Mouse (Mus musculus): ENCODE measurements around the gene Olfr1030. TPM values are rescaled to one million over a fixed set of nuclear protein-coding genes. Genes with fewer than 3 reads are reported as not detected.
A peak's percentile ranks its signal among the peaks of the same experiment; 100 is the strongest.
"Not testable (repeated sequence)": the region's sequence is repeated elsewhere in the genome, so short reads cannot be mapped to it uniquely, and the experiment has no call there.

Gene Olfr1030
- total RNA-seq (2021): not detected
- long read RNA-seq, experiment 1: 0 reads
- long read RNA-seq, experiment 2: 0 reads

DNA sequence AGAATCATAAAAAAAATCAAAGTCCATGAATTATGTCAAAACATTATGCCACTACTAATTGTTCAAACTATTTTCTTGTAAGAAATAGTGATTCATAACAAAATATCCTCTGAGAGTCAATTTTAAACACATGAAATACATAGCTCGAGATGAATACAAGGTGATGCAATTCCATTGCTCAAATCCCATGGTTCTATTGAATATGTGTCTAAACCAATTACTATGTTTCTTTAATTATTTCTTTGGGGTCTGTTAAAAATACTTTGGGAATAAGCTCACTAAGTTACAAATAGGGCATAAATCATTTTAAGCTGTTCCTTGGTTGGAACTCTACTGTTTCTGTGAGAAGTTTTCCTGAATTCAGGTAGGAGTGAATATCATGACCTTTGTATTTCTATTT, at the start of gene Olfr1030:
Gene Olfr1030 (plus strand): TSS at position 301 of the 400 bp plus-strand sequence.
- intact Hi-C loops (cut with DNase I): no loop called here
- no peak within 1 kb of the TSS for H3K4me3 ChIP-seq
- DNase-seq (ENCODE audit: extremely low spot score in 1 of 2, low spot score in 2 of 2): no peak
- no peak for TF ChIP-seq CTCF (IDR thresholded peaks at IDR 0.05)
- H3K27ac ChIP-seq: no peak within 1 kb of the TSS

DNA sequence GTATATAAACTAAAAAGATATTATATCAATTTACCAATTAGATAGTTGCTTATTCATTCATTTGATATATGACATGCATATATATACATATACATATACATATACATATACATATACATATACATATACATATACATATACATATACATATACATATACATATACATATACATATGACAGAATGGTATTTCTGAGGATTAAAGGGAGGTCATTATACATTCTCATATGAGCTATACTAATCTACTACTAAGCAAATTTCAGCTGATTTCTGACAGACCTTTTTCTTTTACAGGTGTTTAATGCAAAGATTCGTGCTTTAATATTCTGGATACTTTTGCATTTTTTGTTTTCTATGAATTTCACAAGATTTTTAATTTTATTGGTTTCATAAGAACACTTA, 28.9 kb upstream of the Olfr1030 start, which contains the start of gene Olfr1028:
Gene Olfr1028 (plus strand): TSS at position 301 of the 400 bp plus-strand sequence.
- no peak for TF ChIP-seq CTCF (IDR thresholded peaks at IDR 0.05)
- Histone ChIP-seq H3K4me3 (no peak within 1 kb of the TSS), H3K27ac (no peak within 1 kb of the TSS)
- intact Hi-C loops (cut with DNase I): no loop called here
- DNase-seq (ENCODE audit: extremely low spot score in 1 of 2, low spot score in 2 of 2): no peak

DNA sequence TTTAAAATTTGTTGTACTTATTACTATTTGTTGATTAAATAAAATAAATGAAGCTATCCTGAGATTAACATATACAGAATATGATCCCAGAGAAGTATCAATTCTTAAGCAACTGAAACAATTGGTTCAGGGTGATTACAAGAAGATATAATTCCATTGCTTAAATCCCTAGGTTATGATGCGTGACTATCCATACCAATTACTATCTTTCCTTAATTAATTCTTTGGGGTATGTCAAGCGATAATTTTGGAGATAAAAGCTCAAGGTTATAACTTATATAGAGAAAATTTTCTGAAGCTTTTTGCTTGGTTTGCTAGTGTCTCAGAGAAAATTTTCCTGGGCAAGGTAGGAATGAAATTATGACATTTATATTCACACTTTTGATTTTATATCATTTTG, 5.5 kb upstream of the Olfr1030 start, which contains the start of gene Olfr1029:
Gene Olfr1029 (plus strand): TSS at position 301 of the 400 bp plus-strand sequence.
- TF ChIP-seq CTCF (IDR thresholded peaks at IDR 0.05): no peak
- Histone ChIP-seq H3K27ac (no peak within 1 kb of the TSS), H3K4me3 (no peak within 1 kb of the TSS)
- intact Hi-C loops (cut with DNase I): no loop called here
- DNase-seq (ENCODE audit: extremely low spot score in 1 of 2, low spot score in 2 of 2): no peak

DNA sequence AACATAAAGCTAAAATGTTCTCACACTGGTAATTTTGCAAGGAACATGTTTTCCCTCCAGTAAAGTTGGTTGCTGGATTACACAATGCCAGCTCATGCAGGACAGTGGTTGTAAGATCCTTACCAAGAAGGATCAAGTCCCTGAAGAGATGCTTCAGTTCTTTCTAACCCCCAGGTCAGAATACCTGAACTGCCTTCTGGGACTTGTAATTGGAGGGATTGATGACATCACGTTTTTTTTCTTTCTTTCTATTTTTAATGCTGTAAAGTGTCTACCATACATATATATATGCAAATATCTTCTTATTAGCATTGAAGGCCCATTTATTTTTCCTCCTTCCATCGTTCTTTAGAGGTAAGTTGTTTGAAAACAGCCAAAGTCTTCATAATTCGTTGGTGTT, 10.9 kb downstream of the Olfr1030 start, which contains the start of gene Olfr1031:
Gene Olfr1031 (plus strand): TSS at position 301 of the 400 bp plus-strand sequence.
- TF ChIP-seq CTCF (IDR thresholded peaks at IDR 0.05): no peak
- intact Hi-C loops (cut with DNase I): no loop called here
- H3K27ac ChIP-seq: no peak within 1 kb of the TSS
- no peak for DNase-seq (ENCODE audit: extremely low spot score in 1 of 2, low spot score in 2 of 2)
- no peak within 1 kb of the TSS for H3K4me3 ChIP-seq

DNA sequence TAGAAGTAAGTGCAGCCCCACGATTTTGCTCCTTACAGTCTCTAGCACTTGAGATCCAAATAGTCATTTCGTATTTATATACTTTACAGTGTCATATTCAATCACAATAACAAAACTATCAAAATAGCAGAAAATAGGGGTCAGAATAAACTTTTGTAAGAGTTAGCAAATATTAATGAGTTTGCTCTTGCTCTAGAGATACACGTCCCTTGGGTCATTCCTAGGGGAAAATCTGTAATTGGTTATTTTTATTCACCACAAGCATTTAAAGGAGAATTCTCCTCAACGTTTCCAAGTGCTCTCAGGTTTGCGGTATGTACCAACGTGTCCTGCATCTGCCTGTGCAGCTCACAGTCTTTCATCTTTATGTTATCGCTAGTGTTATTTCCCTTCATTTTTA, 26.2 kb downstream of the Olfr1030 start, which contains the start of gene Olfr1032:
Gene Olfr1032 (plus strand): TSS at position 301 of the 400 bp plus-strand sequence.
- Histone ChIP-seq H3K27ac (no peak within 1 kb of the TSS), H3K4me3 (no peak within 1 kb of the TSS)
- no peak for TF ChIP-seq CTCF (IDR thresholded peaks at IDR 0.05)
- no peak for DNase-seq (ENCODE audit: extremely low spot score in 1 of 2, low spot score in 2 of 2)
- intact Hi-C loops (cut with DNase I): no loop called here

DNA sequence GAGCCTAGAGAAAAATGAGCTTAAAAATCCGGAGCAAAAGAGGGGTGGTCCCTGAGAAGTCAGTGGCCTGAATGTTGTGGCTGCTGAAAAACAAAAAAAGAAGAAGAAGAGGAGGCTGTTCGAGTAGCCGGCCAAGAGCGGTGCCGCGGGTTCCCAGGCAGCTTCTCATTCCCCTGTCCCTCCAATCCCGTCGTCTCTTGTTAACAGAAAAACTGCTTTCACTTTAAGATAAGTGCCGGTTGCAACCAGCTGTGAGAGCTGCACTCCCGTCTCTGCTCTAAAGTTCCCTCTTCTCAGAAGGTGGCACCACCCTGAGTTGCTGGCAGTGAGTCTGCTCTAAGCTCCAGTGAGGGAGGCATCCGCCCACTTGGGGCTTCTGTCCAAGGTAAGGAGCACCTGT, 41.3 kb downstream of the Olfr1030 start, which contains the start of gene Olfr1033:
Gene Olfr1033 (plus strand): TSS at position 228 of the 400 bp plus-strand sequence.
- intact Hi-C loops (cut with DNase I); H3K27ac ChIP-seq; DNase-seq (ENCODE audit: extremely low spot score in 1 of 2, low spot score in 2 of 2): not testable (repeated sequence)
- H3K4me3 ChIP-seq: peak within 1 kb of the TSS; percentile 22; the same call in 1 of the 2 replicates

DNA sequence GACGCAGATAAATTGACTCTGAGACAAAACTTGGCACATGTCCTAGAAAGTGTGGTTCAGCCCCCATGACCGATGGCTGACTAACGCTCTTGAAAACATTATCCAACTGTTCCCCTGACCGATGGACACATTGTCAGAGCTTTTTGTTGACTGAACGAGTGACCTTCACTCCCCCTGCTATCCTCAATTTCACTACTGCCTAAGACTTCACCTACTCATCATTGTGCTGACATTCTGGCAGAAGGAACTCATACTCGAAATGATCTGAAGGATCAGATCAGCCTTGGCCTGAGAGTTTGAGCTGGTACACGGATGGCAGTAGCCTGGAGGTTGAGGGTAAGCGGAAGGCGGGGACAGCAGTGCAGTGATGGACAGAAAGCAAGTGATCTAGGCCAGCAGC, 42.4 kb downstream of the Olfr1030 start:
- H3K4me3 ChIP-seq; DNase-seq (ENCODE audit: extremely low spot score in 1 of 2, low spot score in 2 of 2); intact Hi-C loops (cut with DNase I); H3K27ac ChIP-seq: not testable (repeated sequence)

Other genes starting within 250 kb of the Olfr1030 start
- not detected for gene Olfr1012, start 216.5 kb upstream of the Olfr1030 start, total RNA-seq (2021)
- not detected for gene Olfr1013, start 212.2 kb upstream of the Olfr1030 start, total RNA-seq (2021)
- not detected for gene Olfr1014, start 206.6 kb upstream of the Olfr1030 start, total RNA-seq (2021)
- gene Olfr1015, start 197.3 kb upstream of the Olfr1030 start, total RNA-seq (2021): not detected
- not detected for gene Olfr1016, start 176.7 kb upstream of the Olfr1030 start, total RNA-seq (2021)
- gene Olfr1018, start 160.8 kb upstream of the Olfr1030 start, total RNA-seq (2021): not detected
- not detected for gene Olfr1019, start 133.8 kb upstream of the Olfr1030 start, total RNA-seq (2021)
- gene Olfr1020, start 132.2 kb upstream of the Olfr1030 start, total RNA-seq (2021): not detected
- gene Olfr1022, start 110.7 kb upstream of the Olfr1030 start, total RNA-seq (2021): not detected
- not detected for gene Olfr1023, start 93.6 kb upstream of the Olfr1030 start, total RNA-seq (2021)
- not detected for gene Olfr1024, start 74.2 kb upstream of the Olfr1030 start, total RNA-seq (2021)
- gene Olfr1025-ps1, start 64.1 kb upstream of the Olfr1030 start, total RNA-seq (2021): not detected
- gene Olfr1026, start 57.7 kb upstream of the Olfr1030 start, total RNA-seq (2021): not detected
- gene Olfr1028, start 28.8 kb upstream of the Olfr1030 start, total RNA-seq (2021): not detected
- not detected for gene Olfr1029, start 5.4 kb upstream of the Olfr1030 start, total RNA-seq (2021)
- not detected for gene Olfr1031, start 11.0 kb downstream of the Olfr1030 start, total RNA-seq (2021)
- gene Olfr1032, start 26.3 kb downstream of the Olfr1030 start, total RNA-seq (2021): not detected
- gene Olfr1033, start 41.4 kb downstream of the Olfr1030 start, total RNA-seq (2021): not detected
- gene Olfr1034, start 66.6 kb downstream of the Olfr1030 start, total RNA-seq (2021): not detected
- gene Olfr1036, start 94.7 kb downstream of the Olfr1030 start, total RNA-seq (2021): not detected
- not detected for gene Olfr1037, start 108.1 kb downstream of the Olfr1030 start, total RNA-seq (2021)
- not detected for gene Olfr1039, start 156.7 kb downstream of the Olfr1030 start, total RNA-seq (2021)
- gene Olfr1040, start 167.5 kb downstream of the Olfr1030 start, total RNA-seq (2021): not detected
- gene Olfr1042, start 182.6 kb downstream of the Olfr1030 start, total RNA-seq (2021): not detected
- not detected for gene Olfr1043, start 188.2 kb downstream of the Olfr1030 start, total RNA-seq (2021)
- not detected for gene Olfr1044, start 198.5 kb downstream of the Olfr1030 start, total RNA-seq (2021)
- gene Olfr52, start 206.4 kb downstream of the Olfr1030 start, total RNA-seq (2021): not detected
- gene Olfr1045, start 223.7 kb downstream of the Olfr1030 start, total RNA-seq (2021): not detected
- gene Olfr1046, start 240.0 kb downstream of the Olfr1030 start, total RNA-seq (2021): not detected